Mouse (Mus musculus) kidney, postnatal 25 days (tissue): ENCODE measurements around the gene Ptprt.

ENCODE experiments used
- DNase-seq, 2 experiments: peaks; one replicate each; pipeline ENCODE4 v3.0.0; 2021; ENCODE audit warnings: mixed read lengths in 2 of 2

Ptprt gene

DNA sequence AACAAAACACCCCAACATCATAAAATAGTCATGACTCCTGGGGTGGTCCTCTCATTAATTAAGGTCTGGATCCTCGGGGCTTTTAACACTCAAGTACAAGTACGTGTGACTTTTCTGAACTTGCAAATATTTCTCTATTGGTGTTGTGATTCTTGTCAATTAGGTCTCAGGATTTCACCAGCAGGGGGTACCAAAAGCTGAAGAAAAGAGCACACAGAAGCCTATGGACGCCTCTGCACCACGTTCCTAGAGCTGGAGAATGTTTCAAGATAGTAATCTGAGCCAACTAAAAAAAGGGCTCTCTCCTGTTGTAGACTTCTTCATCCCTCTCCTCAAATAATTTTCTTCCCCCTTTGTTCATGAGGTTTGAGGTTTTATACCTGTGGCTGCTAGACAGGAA is 1000.1 kb downstream of the Ptprt start:
- DNase-seq, result peak in 1 of 2 experiments; percentile 2

DNA sequence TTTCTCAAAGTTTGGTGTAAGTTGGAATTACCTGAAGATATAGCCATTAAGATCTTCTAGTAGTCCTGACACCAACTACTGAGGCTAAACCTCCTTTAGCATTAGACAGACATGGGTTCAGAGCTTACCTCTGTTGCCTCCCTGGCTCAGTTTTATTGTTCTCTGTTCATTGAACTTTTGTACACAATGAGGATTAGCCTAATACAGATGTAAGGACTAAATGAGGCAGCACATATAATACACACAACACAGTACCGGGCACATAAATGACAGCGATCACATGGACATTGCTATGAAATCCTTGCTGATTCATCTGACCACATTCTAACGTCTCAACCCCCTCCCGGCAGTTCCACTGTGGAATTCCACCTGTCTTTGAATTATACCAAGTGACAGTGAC is 1003.9 kb downstream of the Ptprt start:
- no peak for DNase-seq

DNA sequence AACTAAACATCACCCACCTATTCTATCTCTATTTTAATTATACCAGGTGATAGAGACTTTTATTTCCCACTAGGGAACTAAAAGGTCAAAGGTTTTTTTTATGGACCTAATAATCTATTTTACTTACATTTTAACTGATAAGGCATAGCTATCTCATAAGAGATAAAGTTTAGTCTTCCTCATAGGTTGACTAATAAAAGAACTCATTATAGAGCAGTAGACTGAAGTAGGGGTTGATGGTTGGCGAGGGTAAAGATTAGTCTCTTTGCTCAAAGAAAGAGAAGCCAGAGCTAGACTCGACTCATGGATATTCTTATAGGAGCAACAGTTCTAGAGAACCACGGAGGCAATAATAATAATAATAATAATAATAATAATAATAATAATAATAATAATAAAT is 1004.3 kb downstream of the Ptprt start:
- no peak for DNase-seq

DNA sequence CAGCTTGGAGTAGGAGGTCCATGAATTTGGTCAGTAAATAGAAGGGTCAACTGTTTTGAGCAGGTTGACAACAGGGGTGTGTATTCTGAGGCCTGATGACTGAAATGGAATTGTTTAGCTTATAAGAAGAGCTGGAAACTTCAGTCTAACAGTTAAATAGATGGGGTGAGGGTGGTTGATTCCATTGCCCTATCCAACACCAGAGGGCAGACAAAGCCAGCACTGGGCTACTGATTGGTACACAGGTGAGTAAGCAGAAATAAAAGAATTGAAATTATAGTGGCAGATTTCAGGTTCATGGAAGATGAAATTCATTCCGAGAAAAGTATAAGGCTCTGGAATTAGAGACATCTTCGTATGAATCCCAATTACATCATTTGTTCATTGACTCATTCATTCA is 1020.1 kb downstream of the Ptprt start:
- no peak for DNase-seq

DNA sequence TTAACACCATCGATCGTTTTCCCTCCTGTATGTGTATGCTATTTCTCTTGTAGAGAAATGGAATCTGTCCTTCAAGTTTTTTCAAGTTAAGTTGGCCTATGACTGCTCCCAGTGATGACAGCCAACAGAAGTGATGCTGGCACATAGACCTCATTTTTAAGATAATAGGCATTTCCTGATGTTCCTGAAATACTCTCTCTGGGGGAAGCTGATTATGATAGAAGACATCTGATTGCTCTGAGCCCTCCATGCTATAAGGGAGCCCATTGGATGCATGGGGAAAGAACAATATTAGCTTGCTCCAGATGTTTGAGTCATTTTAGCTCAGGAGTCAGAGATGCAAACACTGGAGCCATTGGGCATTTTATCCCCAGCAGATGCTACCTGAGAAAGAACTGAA is 1026.9 kb downstream of the Ptprt start:
- no peak for DNase-seq

DNA sequence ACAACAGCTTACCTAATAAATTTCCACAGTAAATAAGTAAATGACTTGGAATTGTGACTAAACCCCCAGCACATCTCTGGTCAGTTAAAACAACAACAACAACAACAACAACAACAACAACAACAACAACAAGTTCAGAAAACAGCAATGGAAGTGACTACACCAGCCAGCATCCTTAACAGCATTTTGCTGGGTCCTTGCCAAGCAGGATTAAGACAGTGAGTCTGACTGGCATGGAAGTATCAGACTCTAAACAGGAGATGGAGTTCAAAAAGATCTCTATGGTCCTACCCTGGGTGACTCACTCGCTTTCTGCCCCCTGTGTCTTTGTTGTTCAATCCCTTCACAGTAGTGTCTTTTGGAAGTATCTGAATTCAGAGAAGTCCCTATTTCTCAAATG is 1035.1 kb downstream of the Ptprt start:
- no peak for DNase-seq

DNA sequence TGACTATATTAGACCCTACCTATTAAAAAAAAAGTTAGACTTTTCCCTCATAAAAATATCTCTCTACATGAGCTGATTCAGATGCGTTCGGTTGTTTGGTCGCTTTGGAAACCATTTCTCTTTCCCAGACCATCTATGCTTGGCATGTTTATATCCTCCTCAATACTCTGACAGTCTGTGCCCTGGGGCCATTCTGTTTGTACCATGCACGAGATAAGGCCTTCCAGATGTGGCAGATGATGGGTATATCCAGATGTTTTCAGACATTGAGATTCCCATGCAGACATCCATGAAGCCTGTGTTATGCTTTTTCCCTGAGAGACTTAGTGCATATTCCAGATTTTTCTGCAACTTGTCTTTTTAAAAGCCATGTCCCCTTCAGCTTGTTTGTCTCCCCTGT is 1052.5 kb downstream of the Ptprt start:
- no peak for DNase-seq

DNA sequence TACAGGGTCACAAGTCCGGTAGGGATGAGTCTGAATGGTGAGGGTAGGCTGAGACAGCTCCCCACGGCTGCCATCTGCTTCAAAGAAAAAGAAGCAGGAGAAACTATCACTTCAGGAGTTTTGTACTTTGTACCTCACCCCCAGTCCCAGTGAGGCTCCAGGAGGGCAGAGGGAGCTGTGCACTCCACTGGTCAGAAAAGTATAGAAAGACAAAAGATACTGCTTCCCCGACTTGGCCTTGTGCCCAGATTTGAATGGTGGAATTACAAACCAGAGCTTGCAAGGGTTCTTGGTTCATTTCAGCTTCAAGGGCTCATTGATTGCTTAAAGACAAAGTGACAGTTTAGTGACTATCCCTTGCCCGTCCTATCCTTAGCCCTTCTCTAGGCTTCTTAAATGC is 1053.6 kb downstream of the Ptprt start:
- DNase-seq, result peak; percentile 20 to 33

DNA sequence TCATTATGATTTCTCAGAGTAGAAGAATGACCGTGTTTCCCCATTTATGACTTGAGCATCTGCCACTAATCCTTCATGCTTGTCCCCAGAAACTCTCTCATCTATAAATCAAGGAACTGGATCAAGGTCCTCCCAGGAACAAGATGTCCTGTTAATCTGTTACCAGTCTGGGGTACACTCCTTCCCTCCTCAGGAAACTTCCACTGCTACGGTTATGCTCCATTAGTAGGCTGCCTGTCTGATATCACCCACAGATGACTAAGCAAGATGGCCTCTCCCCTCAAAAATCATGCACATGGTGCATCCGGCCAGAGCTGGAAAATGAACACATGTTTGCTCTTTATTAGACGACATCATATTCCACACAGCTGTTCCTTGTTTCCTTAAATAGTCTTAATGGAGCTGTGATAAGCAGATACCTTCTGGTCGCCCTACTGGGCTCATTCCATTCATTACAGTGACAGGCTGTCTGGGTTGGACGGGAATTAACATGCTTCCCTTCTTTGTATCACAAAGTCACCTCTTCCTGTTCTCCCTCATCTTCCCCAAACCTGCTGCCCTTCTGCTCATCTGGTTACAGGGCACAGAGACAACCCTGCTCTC is 1060.6 kb downstream of the Ptprt start:
- no peak for DNase-seq

DNA sequence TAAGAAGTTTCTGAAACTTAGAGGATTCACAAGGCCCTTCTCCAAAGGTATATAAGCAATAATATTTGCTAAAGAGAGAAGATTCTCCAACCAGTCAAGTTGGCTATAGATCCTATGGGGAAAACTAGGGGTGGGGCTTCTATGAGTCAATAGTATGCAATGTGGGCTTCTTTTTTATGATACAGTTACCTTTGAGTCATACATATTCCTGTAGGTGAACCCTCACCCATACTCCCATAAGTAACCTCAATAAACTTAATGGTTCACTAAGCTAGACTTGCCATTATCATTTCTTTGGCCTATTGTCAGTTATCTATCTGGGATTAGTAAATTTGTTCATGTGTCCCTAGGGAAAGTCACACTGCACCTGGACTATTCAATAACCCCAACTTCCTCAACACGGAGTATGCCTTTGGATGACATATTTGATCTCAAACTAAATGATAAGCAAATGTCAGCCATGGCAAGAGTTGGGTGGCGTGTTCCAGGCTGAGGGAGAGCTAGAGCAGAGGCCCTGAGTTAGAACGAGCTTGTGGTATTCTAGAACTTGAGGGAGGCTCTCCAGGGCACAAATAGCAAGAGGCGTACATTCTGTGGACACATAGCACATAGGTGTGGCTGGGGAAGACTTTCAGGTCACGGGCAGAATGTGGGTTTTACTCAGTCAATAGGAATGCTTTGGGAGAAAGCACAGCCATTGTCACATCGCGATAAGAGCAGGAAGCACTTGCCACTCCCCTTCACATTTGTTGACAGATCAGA is 1067.4 kb downstream of the Ptprt start:
- no peak for DNase-seq

DNA sequence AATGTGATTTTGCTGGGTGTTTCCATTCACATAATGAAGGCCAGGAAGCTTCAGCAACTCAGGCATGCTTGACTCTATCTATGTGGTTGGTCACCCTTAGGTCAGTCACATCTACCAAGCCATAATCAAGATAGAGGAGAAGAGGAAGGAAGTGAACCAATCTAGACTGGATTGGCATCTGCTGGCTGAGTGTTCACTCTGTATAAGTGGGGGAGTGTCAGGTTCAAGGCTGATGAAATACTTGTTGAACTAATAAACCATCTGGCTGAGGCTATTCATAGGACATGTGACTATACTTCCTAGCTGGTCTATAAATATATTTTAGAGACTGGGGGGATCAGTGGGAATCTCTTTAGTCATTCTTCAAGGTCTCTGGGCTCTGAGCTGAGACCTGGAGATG is 1086.5 kb downstream of the Ptprt start:
- no peak for DNase-seq

DNA sequence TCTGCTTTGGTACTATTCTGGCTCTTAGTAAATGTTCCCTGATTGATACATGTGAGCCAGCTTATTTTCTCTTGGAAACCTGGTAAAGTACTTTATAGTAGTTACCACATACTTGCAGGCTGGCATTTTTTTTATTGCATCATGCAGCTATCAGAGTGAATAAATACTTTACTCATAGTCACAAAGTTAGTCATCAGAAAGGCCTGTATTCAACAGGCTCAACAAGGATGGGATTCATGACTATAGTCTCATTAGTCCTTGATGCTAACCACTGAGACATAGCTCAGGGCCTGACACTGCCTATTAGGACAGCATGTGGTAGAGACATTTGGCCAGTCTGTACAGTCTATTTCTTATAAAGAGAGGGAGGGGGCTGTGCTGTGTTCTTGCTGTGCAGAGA is 1088.7 kb downstream of the Ptprt start:
- no peak for DNase-seq

DNA sequence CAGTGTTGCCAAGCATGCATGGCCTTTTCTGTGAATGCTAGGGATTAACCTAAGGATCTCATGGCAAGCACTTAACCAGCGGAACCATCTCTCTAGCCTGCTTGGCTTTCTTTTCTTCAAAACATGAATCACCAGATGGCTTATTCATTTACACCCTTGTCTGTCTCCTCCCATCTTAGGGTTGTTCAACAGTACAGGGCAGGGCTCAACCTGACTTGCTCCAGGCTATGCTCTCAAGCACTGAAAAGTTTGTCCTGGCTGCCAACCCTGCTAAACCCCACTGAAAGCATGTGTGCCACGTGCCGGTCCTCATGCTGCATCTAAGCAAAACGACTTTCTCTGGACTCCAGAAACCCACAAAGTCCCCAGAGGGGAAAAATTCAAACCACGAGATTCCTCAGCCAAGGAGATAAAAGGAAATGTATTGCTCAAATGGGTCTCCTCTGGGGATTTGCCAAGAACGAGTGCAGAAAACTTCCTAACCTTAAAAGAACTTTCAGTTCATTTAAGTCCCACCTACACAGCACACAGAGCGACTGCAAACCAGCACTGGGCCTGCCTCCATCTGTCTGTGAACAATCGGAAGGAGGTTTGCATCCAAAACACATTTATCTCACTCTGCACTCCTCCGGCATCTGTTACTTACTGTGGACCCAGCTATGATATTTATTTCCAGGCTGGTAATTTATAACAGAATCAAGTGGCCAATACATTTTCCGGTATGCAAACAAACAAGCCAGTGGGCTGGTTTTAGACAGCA is 1090.5 kb downstream of the Ptprt start:
- no peak for DNase-seq

DNA sequence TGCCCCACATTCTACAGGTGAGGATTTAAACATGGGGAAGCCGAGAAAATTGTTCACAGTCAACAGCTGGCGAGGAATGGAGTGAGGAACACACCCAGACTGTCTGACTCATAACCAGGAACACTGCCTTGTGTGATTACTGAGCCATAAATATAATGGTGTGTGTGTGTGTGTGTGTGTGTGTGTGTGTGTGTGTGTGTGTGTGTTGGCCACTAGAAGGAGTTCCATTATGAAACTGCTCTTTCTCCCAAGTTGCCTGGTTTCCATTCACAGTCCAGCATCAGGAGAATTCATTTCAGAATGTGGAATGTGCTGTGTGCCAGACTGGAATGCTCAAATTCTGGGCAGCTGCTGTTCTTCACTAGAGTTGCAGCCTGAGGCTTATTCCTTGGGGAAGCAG is 1099.4 kb downstream of the Ptprt start:
- no peak for DNase-seq

DNA sequence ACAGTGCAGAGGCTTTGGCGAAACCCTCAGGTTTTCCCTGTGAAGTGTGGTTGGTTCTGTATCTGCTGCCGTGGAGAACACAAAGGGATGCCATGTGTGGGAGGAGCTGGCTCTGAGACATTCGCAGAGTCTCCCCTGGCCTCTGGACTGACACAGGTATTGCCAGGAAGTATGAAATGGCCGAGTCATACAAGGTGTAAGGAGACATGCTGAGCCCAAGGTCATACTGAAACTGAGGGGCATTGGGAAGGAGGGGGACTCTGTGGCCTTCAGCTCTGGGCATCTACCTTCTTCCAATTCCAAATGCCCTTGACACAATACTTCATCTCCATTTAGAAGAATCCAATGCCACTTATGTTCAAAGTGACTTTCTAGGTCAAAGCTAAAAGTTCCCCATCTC is 1103.1 kb downstream of the Ptprt start:
- no peak for DNase-seq

DNA sequence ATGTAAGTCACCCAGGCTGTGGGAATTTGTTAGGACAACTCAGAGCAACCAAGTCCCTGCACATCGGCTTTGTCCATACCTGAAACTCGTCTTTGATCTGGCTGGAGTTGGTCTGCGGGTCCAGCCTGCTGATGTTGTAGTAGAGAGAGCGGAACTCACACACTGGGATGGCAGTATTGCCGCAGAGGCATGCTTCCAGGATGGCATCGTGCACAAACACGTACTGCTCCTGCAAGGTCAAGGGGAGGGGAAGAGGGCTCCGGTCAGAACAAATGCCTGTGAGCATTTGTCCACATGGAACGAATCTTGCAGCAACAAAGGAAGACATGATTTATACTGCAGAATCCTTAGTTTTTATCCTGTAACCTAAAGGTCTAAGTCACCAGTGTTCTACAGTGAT is 1107.3 kb downstream of the Ptprt start:
- DNase-seq, result no peak

DNA sequence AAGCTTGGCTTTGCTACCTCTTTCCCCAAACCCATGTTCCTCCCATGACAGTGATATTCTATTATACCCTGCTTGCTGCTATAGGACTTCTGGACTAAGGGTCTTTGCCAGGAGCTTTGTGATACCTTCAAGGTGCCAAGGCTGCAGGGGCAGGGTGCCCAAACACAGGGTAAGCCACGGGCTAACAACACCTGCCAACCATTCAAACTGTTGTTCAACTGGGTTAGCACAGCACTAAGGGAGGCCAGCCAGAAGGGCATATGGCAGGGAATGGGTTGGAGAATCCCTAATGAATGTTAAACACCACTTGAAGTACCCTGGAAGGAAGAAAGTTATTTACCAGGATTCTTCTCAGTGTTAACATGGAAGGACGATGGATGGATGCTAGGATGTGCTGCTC is 1108.9 kb downstream of the Ptprt start:
- no peak for DNase-seq

DNA sequence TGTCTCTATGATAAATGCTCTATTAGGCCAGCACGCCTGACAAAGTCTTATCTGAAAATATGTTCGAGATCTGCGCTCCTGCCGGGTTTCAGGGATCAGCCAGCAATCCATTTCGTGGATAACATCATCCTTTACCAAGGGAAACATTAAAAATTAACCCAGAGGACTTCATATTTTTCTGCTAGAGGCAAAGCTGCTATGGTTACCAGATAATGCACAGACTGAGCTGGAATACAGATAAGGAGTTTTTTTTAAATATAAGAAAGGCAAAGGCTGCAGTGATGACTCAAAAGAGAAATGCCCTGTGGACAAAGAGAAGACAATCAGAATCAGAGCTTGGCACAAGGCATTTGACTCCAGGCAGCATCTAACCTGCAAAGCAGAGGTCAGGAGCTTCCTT is 1111.4 kb downstream of the Ptprt start:
- no peak for DNase-seq

DNA sequence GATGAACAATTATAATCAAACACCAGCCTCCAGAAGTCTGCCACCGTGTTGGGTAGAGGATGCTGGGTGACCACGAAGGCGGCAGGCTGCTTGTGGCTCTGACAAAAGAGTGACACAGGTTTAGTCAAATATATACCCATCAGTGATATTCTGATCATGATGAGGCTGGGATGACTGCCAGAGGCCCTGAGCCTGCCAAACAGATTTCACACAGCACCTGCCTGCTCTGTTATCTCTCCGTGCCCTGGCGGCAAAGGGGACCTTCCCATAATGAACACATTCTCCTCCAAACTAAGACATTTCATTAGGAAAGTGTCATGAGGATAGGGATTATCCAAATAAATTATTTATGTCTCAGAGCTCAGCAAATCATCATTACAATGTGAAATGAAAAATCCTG is 1113.6 kb downstream of the Ptprt start:
- DNase-seq, result no peak

DNA sequence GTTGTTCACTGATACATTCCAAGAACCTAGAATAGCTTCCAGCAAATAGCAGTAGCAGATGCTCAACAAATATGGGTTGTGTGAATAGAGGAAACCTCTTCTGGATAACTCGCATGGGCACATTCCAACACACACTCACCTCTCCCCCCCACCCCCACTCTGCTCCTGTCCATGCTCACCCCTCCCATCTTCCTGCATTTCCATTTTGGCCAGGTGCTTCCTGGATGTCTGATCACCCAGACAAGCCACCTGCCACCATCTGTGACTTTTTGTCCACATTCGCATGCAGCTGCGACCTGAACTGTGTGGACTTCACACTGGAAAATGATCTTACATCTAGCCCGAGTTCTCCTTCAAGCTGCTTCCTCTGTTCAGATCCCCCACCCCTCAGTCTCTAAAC is 1115.5 kb downstream of the Ptprt start:
- DNase-seq, result no peak

DNA sequence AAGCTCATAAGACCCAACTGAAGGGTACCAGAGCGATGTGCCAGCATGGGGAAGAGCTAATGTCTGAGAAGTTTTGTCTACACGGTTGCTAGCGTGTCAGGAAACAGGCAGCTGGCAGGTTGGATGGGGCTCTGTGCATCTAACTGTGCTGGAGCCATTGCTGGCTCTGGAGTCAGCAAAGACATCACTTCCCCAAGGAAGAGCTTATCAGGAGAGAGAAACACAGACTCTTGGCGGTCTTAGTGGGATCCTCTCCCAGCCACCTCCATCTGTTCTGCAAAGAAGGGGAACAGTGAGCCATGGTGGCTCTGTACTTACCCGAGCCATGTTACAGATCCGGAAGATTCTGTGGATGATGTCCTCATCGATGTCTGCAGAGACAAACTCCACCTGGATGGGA is 1126.8 kb downstream of the Ptprt start:
- no peak for DNase-seq

DNA sequence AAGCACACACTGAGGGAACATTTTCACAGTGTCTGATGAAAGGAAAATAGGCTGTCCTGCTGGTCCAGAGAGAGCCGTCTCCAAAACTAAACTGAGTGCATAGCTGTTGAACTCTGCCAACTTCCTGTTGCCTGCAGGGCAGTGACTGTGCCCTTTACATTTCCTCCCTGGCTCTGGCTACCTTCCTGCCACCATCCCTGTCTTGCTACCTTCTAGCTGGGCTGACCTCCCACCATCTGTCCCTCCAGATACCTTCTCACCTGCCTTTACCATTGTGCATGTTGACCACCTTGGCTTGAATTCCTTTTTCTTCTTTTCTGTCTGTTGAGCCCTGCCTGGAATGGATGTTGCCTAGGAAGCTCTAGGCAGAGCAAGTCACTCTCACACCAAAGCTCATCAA is 1133.8 kb downstream of the Ptprt start:
- no peak for DNase-seq

DNA sequence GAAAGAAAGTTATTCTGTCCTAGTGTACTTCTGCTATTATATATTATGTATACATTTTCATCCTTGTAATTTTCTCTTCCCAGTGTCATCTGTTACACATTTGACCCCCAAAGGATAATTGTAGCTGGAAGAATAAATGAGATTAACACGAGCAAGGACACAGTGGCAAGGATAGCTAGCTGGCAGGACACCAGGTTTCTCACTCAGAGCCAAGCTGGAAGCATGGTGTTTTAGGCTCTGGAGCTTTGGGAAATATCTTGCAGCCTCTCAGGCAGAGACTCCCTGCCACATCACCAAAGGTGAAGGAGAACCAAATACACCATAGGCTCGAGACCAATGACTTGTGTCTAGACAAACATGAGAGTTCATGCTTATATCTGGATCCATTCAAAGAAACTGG is 1141.3 kb downstream of the Ptprt start:
- no peak for DNase-seq

DNA sequence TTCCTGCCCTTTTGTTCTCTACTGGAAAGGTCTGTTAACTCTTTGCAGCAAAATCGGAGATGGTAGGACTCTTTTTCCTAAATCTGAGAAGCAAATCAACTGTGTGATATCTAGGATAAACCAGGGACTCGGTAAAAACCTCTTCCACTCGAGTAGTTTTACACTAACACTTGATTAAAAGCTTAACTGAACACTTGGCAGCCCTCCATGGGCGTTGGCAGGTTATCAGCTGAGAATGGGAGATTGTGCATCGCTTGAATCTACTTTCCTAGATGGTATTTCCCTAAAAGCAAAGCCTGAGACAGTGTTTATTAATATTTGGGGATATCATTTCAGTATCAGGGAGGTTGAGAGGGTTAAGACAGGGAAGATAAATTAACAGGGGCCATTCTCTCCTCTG is 1144.0 kb downstream of the Ptprt start:
- DNase-seq, result peak in 1 of 2 experiments; percentile 73
